Mouse (Mus musculus) bone marrow, adult 2 months (tissue): ENCODE measurements around the gene Chst11.

Experiments
- CTCF ChIP-seq: fragments of 200-500 bp; IDR thresholded peaks from 2 replicates; pipeline ENCODE4 v1.5.1; 2011; ENCODE audit warnings: low read length, control low read depth; ENCODE audit not compliant: control insufficient read depth, insufficient read depth
- POLR2A ChIP-seq: fragments of 200-500 bp; IDR thresholded peaks from 2 replicates; pipeline ENCODE4 v1.6.1; 2011; ENCODE audit warnings: low read depth, mild to moderate bottlenecking, control low read depth, low read length, borderline replicate concordance; ENCODE audit not compliant: control insufficient read depth

- no peak for TF ChIP-seq POLR2A
- TF ChIP-seq CTCF: no peak
Observed at GRCm38 (mm10) chr10:83124560-83124959, 139.3 kb downstream of the Chst11 start.
